In genomic region chr7:144908705-144909104, GRCm38 (mm10) we compare ENCODE assay signal across 15 mouse cellular contexts. TPM values are rescaled to one million over a fixed set of nuclear protein-coding genes. Genes with fewer than 3 reads are reported as not detected.
DNase-seq lines count a peak whose midpoint lies in the region; ATAC-seq lines count a peak whose summit lies in the region.
"Had no signal": no experiment of that assay in that cellular context is flagged by ENCODE, and none has a peak within 500 bp of the region (broad histone marks: within the 10 kb centered on the region; RNA-seq: fewer than 3 reads in every experiment).

No protein-coding gene starts in this region.

- DNase-seq in adrenal gland, postnatal 14 days = peak; percentile 24
- no peak for DNase-seq in adrenal gland, adult 8-10 months
- DNase-seq in right cerebral cortex, adult 18-20 months = peak; percentile 59
- no peak for DNase-seq in right cerebral cortex, postnatal 4 days
- DNase-seq: liver, embryonic 13.5 days; thymus, postnatal 25 days had no signal

- no peak overlapping the region for H3K27ac ChIP-seq in hindbrain, embryonic 15.5 days (replicated peaks)
- H3K27ac ChIP-seq in hindbrain, embryonic 12.5 days = no peak overlapping the region
- no peak overlapping the region for H3K27ac ChIP-seq in neural tube, embryonic 15.5 days (replicated peaks)
- H3K27ac ChIP-seq: heart, embryonic 10.5 days; liver, embryonic 13.5 days had no signal

- no peak overlapping the region for H3K4me2 ChIP-seq in hindbrain, embryonic 15.5 days
- H3K4me2 ChIP-seq in hindbrain, embryonic 12.5 days (replicated peaks) = no peak overlapping the region
- H3K4me2 ChIP-seq in neural tube, embryonic 15.5 days = peak overlapping the region; percentile 15; the same call in 1 of the 2 replicates
- H3K4me2 ChIP-seq: liver, embryonic 13.5 days had no signal

- no peaks in the 10 kb centered on the region for H3K9me3 ChIP-seq in hindbrain, embryonic 15.5 days
- no peaks in the 10 kb centered on the region for H3K9me3 ChIP-seq in hindbrain, embryonic 12.5 days (replicated peaks)
- no peaks in the 10 kb centered on the region for H3K9me3 ChIP-seq in neural tube, embryonic 15.5 days (replicated peaks)
- H3K9me3 ChIP-seq: heart, embryonic 10.5 days; liver, embryonic 13.5 days had no signal

- no peak overlapping the region for H3K4me3 ChIP-seq in hindbrain, embryonic 15.5 days
- no peak overlapping the region for H3K4me3 ChIP-seq in hindbrain, embryonic 12.5 days
- no peak overlapping the region for H3K4me3 ChIP-seq in neural tube, embryonic 15.5 days (replicated peaks)
- H3K4me3 ChIP-seq: heart, embryonic 10.5 days; liver, embryonic 13.5 days had no signal

- no peaks in the 10 kb centered on the region for H3K36me3 ChIP-seq in hindbrain, embryonic 15.5 days
- no peaks in the 10 kb centered on the region; the same call in 1 of the 2 replicates for H3K36me3 ChIP-seq in hindbrain, embryonic 12.5 days
- no peaks in the 10 kb centered on the region for H3K36me3 ChIP-seq in neural tube, embryonic 15.5 days
- H3K36me3 ChIP-seq: heart, embryonic 10.5 days; liver, embryonic 13.5 days had no signal

- 38% methylated on average over 7 of the region's 7 CpGs for WGBS in hindbrain, embryonic 15.5 days
- 40% methylated on average over 7 of the region's 7 CpGs for WGBS in hindbrain, embryonic 12.5 days
- 35% methylated on average over 7 of the region's 7 CpGs for WGBS in neural tube, embryonic 15.5 days

- no peak overlapping the region for H3K9ac ChIP-seq in hindbrain, embryonic 15.5 days
- H3K9ac ChIP-seq in hindbrain, embryonic 12.5 days = no peak overlapping the region
- no peak overlapping the region for H3K9ac ChIP-seq in neural tube, embryonic 15.5 days (replicated peaks)
- H3K9ac ChIP-seq: liver, embryonic 13.5 days had no signal

- 0 out of 2 replicates have a peak, but pooled peaks have one; percentile 33 for ATAC-seq in hindbrain, embryonic 15.5 days (ENCODE audit: low FRiP score, low read depth)
- no peak for ATAC-seq in hindbrain, embryonic 12.5 days (ENCODE audit: low FRiP score)
- ATAC-seq in neural tube, embryonic 15.5 days (ENCODE audit: low FRiP score) = peak; percentile 44; the same call in 1 of the 2 replicates
- no peak for ATAC-seq in granulocyte monocyte progenitor cell, adult 5-6 weeks (replicated peaks; ENCODE audit: poor library complexity, severe bottlenecking)

- no peaks in the 10 kb centered on the region for H3K27me3 ChIP-seq in hindbrain, embryonic 15.5 days
- H3K27me3 ChIP-seq in hindbrain, embryonic 12.5 days = no peaks in the 10 kb centered on the region; the same call in 1 of the 2 replicates
- H3K27me3 ChIP-seq in neural tube, embryonic 15.5 days (replicated peaks) = no peaks in the 10 kb centered on the region

- H3K4me1 ChIP-seq in hindbrain, embryonic 15.5 days (replicated peaks) = peaks cover 7% of the 10 kb centered on the region; the same call in 1 of the 2 replicates
- peaks cover 6% of the 10 kb centered on the region; the same call in 1 of the 2 replicates for H3K4me1 ChIP-seq in hindbrain, embryonic 12.5 days
- no peaks in the 10 kb centered on the region; the same call in 1 of the 2 replicates for H3K4me1 ChIP-seq in neural tube, embryonic 15.5 days

RNA-seq across cellular contexts. Expression of gene LTO1, which starts 6.2 kb away (rescaled TPM):
- total RNA-seq in adrenal gland, postnatal 14 days (2021) = 24.1 and 33.2 TPM in 2 replicates
- 10 to 100 TPM; 27.1 to 39.7 (median 31.2) TPM for total RNA-seq in adrenal gland, adult 8-10 months (2022)
- polyA plus RNA-seq in hindbrain, embryonic 15.5 days (2015; fragmentation: Nextera tagmentation; extraction: Ambion mirVana) = 32.0 and 34.1 TPM in 2 replicates
- polyA plus RNA-seq in hindbrain, embryonic 12.5 days (2016; fragmentation: Nextera tagmentation; extraction: Ambion mirVana) = 28.2 and 34.1 TPM in 2 replicates
- 32.6 and 32.8 TPM in 2 replicates for polyA plus RNA-seq in neural tube, embryonic 15.5 days (2015; fragmentation: Nextera tagmentation; extraction: Ambion mirVana)
- total RNA-seq in granulocyte monocyte progenitor cell, adult 5-6 weeks (2014; fragmentation: Nextera tagmentation) = 13.3 and 20.9 TPM in 2 replicates
- total RNA-seq in granulocyte monocyte progenitor cell, adult 5-6 weeks (2017) = 16.6 and 20.8 TPM in 2 replicates

RNA-seq across cellular contexts. Expression of gene Fgf15, which starts 12.4 kb away (rescaled TPM):
- total RNA-seq in adrenal gland, postnatal 14 days (2021) = not detected in 2 replicates
- total RNA-seq in adrenal gland, adult 8-10 months (2022) = under 1 TPM in 3 of 4 experiments, not detected in 1; 0.31 to 0.46 (median 0.32) TPM
- polyA plus RNA-seq in hindbrain, embryonic 15.5 days (2015; fragmentation: Nextera tagmentation; extraction: Ambion mirVana) = 25.8 and 43.7 TPM in 2 replicates
- polyA plus RNA-seq in hindbrain, embryonic 12.5 days (2016; fragmentation: Nextera tagmentation; extraction: Ambion mirVana) = 62.0 and 66.7 TPM in 2 replicates
- 5.4 and 7.8 TPM in 2 replicates for polyA plus RNA-seq in neural tube, embryonic 15.5 days (2015; fragmentation: Nextera tagmentation; extraction: Ambion mirVana)
- total RNA-seq in granulocyte monocyte progenitor cell, adult 5-6 weeks (2014; fragmentation: Nextera tagmentation) = not detected in 2 replicates
- total RNA-seq in granulocyte monocyte progenitor cell, adult 5-6 weeks (2017) = 0.09 TPM in 1 of 2 replicates, not detected in the other
- total RNA-seq: common myeloid progenitor, adult 5-6 weeks; layer of hippocampus, adult 8-10 months; megakaryocyte, adult 5-6 weeks had no signal
- polyA plus RNA-seq: intestine, embryonic 14.5 days had no signal

RNA-seq across cellular contexts. Expression of gene Ccnd1, which starts 31.0 kb away (rescaled TPM):
- total RNA-seq in adrenal gland, postnatal 14 days (2021) = 95.5 and 104 TPM in 2 replicates
- 100 to 1,000 TPM; 177 to 201 (median 190) TPM for total RNA-seq in adrenal gland, adult 8-10 months (2022)
- 34.2 and 38.2 TPM in 2 replicates for polyA plus RNA-seq in hindbrain, embryonic 15.5 days (2015; fragmentation: Nextera tagmentation; extraction: Ambion mirVana)
- 123 and 128 TPM in 2 replicates for polyA plus RNA-seq in hindbrain, embryonic 12.5 days (2016; fragmentation: Nextera tagmentation; extraction: Ambion mirVana)
- 19.2 and 27.4 TPM in 2 replicates for polyA plus RNA-seq in neural tube, embryonic 15.5 days (2015; fragmentation: Nextera tagmentation; extraction: Ambion mirVana)
- 6.0 and 10.6 TPM in 2 replicates for total RNA-seq in granulocyte monocyte progenitor cell, adult 5-6 weeks (2014; fragmentation: Nextera tagmentation)
- 6.2 and 8.9 TPM in 2 replicates for total RNA-seq in granulocyte monocyte progenitor cell, adult 5-6 weeks (2017)

Comparison
In these comparisons a context has a peak if more than half of its experiments do, and no peak if none do; other contexts are left out.
1. DNase-seq: peak in adrenal gland, postnatal 14 days (single experiment) and right cerebral cortex, adult 18-20 months (single experiment); none in adrenal gland, adult 8-10 months (single experiment) and right cerebral cortex, postnatal 4 days (single experiment).
2. ATAC-seq: peak in hindbrain, embryonic 15.5 days (single experiment) and neural tube, embryonic 15.5 days (single experiment); none in hindbrain, embryonic 12.5 days (single experiment) and granulocyte monocyte progenitor cell, adult 5-6 weeks (single experiment).